Mouse (Mus musculus): Measurements from ENCODE around the gene Exoc7.

GRCm38 (mm10) chr11:116272589-116273468 lies 34.2 kb downstream of the Exoc7 start:
- peak; percentile 47 for TF ChIP-seq MAX (IDR thresholded peaks at IDR 0.05)
- TF ChIP-seq CTCF (IDR thresholded peaks at IDR 0.05; ENCODE audit: control insufficient read depth, insufficient read depth, insufficient read length), result no peak
- TF ChIP-seq MYOG (IDR thresholded peaks at IDR 0.05; ENCODE audit: control insufficient read depth, extremely low read depth, insufficient read length), result no peak
- TF ChIP-seq USF1 (IDR thresholded peaks at IDR 0.05; ENCODE audit: low read depth), result no peak
